ENCODE assay signal across 17 mouse cellular contexts in the genomic region with DNA sequence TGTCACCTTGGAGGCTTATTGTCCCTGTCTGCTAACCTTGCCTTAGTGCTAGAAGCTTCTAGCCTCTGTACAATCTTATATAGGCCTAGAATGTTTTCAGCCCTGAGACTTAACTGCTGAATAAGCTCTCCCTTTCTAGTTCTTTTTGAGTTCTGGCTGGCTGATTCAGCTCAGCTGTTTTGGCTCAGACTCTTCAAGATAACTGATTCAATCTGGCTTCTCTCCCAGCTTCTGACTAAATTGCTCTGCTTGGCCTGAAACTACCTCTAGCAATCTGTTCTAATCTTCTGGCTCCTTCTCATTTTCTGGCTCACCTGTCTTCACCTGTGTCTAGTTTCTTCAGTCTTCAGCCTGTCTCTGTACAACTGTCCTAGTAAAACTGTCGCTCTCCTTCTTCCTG. TPM values are rescaled to one million over a fixed set of nuclear protein-coding genes. Genes with fewer than 3 reads are reported as not detected.
"Had no signal": no experiment of that assay in that cellular context is flagged by ENCODE, and none has a peak within 500 bp of the region (broad histone marks: within the 10 kb centered on the region; RNA-seq: fewer than 3 reads in every experiment).

No protein-coding gene starts in this region.

- ATAC-seq: midbrain, embryonic 15.5 days had no signal

- H3K9me3 ChIP-seq: kidney, embryonic 15.5 days; liver, embryonic 15.5 days; midbrain, embryonic 15.5 days had no signal

- H3K4me2 ChIP-seq: kidney, embryonic 15.5 days; limb, embryonic 13.5 days; liver, embryonic 11.5 days; liver, embryonic 15.5 days; lung, embryonic 14.5 days; midbrain, embryonic 11.5 days; midbrain, embryonic 15.5 days; neural tube, embryonic 12.5 days had no signal

- DNase-seq: kidney, postnatal 14 days; left cerebral cortex, postnatal 4 days; lung, embryonic 14.5 days; lung, postnatal 10 days; lung, postnatal 4 days; thymus, adult 18-20 months; thymus, postnatal 25 days had no signal

- H3K4me1 ChIP-seq: liver, embryonic 15.5 days; megakaryocyte, embryonic 14.5 days; midbrain, embryonic 15.5 days; neural tube, embryonic 12.5 days had no signal

- H3K27me3 ChIP-seq: kidney, embryonic 15.5 days; liver, embryonic 15.5 days; megakaryocyte, embryonic 14.5 days; midbrain, embryonic 15.5 days; neural tube, embryonic 12.5 days had no signal

- H3K27ac ChIP-seq: kidney, embryonic 15.5 days; limb, embryonic 13.5 days; liver, embryonic 15.5 days; midbrain, embryonic 15.5 days; neural tube, embryonic 12.5 days had no signal

- H3K4me3 ChIP-seq: kidney, embryonic 15.5 days; limb, embryonic 13.5 days; liver, embryonic 15.5 days; megakaryocyte, embryonic 14.5 days; midbrain, embryonic 15.5 days; neural tube, embryonic 12.5 days had no signal

- H3K36me3 ChIP-seq: kidney, embryonic 15.5 days; limb, embryonic 13.5 days; liver, embryonic 15.5 days; midbrain, embryonic 15.5 days; neural tube, embryonic 12.5 days had no signal

- H3K9ac ChIP-seq: kidney, embryonic 15.5 days; limb, embryonic 13.5 days; liver, embryonic 15.5 days; lung, embryonic 14.5 days; midbrain, embryonic 15.5 days; neural tube, embryonic 12.5 days had no signal

RNA-seq across cellular contexts. Expression of a gene that starts 39.6 kb away (rescaled TPM):
- total RNA-seq: monocyte, adult 5-6 weeks; neutrophil, adult 5-6 weeks had no signal
